Mouse (Mus musculus) E14TG2a.4 (cell line): ENCODE measurements at regions not wholly inside any gene's neighbourhood (a gene's known extent, or its start where the extent isn't known, plus 50 kb on each side); places are given as distances from the start of the nearest gene placed in this dataset.

Experiments used
- CTCF ChIP-seq: conservative IDR thresholded peaks from 2 replicates; pipeline ENCODE4 v1.5.1; 2014; ENCODE audit warnings: low read length
- POU5F1 ChIP-seq: IDR thresholded peaks from 2 replicates; pipeline ENCODE4 v1.6.1; 2014; ENCODE audit warnings: low read length, borderline replicate concordance

DNA sequence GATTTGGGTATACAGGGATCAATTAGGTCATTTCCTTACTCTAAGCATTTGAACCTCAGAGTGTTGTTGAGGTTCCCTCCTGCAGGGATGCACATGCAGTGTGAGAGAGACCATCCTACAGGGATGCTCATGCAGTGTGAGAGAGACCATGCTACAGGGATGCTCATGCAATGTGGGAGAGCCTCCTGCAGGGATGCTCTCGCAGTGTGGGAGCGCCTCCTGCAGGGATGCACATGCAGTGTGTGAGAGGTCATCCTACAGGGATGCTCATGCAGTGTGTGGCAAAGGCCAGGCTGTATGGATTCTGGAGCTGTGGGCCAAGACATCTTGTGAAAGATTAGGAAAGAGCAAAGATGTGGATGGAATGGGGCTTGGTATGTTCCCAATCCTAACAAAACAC, 816.1 kb upstream of the Tenm4 start:
- TF ChIP-seq CTCF: no peak
- no peak for TF ChIP-seq POU5F1
